Mouse (Mus musculus) adrenal gland, postnatal 10 days (tissue): Measurements from ENCODE around the gene Rbm20. TPM values are rescaled to one million over a fixed set of nuclear protein-coding genes. Genes with fewer than 3 reads are reported as not detected.

Source experiments
- DNase-seq: peaks from one replicate; pipeline ENCODE4 v3.0.0; 2021; ENCODE audit warnings: mixed read lengths
- total RNA-seq, 2 experiments: library from RNA; stranded (reverse); gene quantifications; 2 replicates each; pipeline ENCODE4 v1.2.3; 2021

Gene Rbm20
- total RNA-seq, 2 experiments from 2014 or later, result 1.7 to 7.6 TPM

DNA sequence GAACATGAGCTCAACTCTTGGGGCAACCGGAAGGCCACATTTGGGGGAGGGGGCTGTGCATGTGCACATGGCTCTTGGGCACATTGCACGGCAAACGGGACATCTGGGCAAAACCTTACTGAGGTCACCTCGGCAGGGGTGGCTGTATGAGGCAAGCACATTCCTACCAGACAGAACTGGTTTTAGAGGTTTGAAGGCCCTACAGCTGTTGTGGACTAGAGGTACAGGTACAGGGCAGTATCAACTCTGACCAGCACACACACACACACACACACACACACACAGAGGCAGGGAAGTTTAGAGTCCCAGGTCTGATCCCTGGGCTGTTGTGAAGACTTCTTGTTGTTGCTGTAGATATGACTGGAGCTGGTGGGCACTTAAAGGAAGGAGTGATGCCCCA is 138.6 kb downstream of the Rbm20 start:
- no peak for DNase-seq

DNA sequence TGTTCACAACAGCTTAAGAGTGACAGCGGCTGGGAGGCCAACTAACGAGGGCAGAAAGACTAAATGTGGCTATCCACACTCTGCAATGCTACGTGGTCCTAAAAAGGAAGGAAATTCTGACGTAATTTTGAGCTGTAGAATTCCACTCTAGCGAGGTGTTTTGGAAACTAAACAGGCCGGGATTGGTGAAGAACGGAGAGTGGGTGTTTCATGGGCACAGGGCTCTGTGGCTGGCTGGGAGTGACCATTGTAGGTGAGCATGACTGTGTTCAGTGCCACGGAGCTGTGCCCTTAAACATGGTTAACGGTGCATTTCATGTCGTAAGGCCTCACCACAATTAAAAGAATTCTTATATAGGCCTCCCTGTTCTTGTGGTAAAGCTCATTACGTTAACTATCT is 139.1 kb downstream of the Rbm20 start:
- no peak for DNase-seq

DNA sequence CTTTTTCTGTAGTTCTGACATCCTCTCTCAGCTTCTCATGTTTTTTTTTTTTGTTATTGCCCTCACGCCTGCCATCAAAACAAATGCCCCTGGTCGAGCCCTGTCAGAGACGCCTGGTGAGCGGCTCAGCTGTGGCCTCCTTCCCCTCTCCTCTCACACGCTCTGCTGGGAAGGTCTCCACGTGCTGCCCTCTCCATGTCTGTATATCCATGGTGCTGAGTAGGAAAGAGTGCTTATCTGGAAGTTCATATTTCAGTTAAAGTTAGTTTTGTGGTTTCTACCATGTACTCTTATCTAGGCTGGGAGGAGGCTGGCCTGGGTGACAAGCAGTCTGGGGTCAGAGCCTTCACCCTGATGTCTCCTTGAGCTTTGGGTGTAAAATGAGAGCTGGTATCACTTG is 142.2 kb downstream of the Rbm20 start:
- no peak for DNase-seq

- no peak for DNase-seq
Observed at GRCm38 (mm10) chr19:53821241-53822120, 144.4 kb downstream of the Rbm20 start.

GRCm38 (mm10) chr19:53823847-53824246 is 146.7 kb downstream of the Rbm20 start:
- DNase-seq, result no peak

DNA sequence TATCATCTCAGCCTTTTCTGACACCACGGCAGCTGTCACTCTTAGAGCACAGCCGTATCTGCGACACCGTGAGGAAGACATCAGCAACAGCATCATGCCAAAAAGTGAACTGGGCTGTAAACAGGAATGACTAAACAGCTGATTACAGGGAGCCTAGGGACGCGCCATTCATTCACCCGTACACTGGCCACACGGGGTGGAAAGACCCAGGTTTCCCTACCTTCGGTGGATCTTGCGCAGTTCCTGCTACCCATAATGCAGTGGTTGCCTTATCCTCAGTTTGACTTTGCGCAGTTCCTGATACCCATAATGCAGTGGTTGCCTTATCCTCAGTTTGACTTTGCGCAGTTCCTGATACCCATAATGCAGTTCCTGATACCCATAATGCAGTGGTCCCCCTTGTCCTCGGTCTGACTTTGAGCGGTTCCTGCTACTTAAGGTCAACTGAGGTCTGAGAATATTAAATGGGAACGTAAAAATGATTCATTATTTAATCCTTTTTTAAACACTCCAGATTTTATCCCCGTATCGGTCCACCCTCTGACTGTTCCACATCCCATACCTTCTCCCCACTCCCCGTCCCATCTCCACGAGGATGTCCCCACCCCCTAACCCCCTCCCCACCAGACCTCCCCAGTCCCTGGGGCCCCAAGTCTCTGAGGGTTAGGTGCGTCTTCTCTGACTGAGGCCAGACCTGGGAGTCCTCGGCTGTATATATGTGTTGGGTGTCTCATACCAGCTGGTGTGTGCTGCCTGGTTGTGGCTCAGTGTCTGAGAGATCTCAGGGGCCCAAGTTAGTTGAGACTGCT is 148.0 kb downstream of the Rbm20 start:
- DNase-seq, result no peak

- DNase-seq, result no peak
Observed at GRCm38 (mm10) chr19:53829990-53830389, 152.9 kb downstream of the Rbm20 start.

- DNase-seq, result peak; percentile 53
Observed at GRCm38 (mm10) chr19:53830407-53831163, 153.5 kb downstream of the Rbm20 start.

DNA sequence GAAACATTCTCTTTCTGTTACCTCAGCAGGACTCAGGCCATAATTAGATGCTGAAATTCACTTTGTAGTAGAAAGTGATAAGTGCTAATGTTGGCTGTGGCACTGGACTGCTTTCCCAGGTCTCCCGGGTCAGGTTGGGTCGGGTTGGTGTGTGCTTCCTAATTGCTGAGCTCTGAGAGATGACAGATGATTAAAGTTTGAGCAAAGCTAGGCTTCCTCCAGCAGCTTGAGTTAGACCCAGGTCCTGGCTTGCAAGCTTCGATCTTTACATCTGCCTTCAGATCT is 154.0 kb downstream of the Rbm20 start:
- DNase-seq, result no peak

- DNase-seq, result no peak
Observed at GRCm38 (mm10) chr19:53832512-53832911, 155.4 kb downstream of the Rbm20 start.

DNA sequence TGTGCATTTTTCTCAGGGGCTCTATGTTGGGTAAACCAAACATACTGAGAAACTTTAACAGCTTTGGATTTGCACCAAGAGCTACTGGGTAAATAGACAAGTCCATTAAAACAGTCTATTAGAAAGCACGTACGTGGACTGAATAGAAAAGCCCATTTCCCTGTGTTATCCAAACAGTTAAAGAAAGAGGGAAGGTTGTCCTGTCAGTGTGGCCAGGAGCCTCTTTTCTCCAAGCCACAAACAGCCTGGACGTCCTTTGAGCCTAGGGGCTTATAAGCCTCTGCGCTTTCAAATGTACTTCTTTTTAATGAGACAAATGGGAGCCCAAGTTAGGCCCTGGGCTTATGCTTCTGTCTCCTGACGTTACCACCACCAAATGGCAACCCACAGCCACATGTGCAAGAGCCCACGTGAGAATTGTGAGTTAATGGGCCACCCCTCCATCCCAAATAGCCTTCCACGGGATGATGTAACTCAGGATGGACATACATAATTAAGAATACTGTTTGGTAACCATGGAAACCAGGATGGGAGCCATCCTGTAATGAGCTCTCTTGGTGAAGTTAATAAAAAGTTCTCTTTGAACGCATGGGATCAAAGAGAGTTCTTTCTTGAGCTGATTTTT is 156.8 kb downstream of the Rbm20 start:
- no peak for DNase-seq

DNA sequence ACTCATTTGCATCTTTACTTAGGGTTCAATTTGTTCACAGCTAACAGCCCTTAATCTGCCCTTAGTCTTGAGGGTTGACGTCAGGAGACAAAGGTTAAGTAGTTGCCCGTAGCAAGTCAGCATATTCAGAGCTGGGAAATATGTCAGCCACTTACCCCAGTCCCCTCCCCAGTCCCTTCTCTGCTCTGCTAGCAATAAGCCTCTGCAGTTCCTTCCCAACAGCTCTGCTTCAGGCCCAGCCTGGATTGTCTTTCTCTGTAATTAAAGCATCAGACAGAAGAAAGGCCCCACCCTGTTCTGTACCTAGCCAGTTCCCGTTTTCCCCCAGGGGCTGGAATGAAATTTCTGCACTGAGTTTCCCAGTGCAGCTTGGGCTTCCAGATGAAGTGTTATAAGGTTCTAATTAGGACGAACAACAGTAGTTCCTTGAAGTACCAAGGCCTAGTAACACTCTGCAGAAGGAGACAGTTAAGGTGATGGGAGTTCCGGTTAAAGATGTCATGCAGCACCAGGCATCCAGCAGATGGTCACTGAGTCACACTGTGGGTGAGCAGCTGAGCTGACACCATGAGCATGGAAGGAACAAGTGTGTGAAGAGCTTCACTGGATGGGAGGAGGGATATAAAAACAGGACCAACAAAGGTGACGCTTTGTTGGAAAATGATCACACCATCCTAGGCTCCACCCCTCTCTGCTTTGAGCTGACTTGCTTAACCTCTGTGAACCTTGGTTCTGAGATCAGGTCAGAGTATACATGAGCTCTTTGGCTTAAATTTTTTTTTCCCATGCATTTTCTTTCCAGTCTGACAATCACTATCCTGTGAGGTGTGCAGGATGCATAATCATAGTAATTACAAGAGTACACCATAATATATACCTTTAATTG is 159.7 kb downstream of the Rbm20 start:
- DNase-seq, result no peak

DNA sequence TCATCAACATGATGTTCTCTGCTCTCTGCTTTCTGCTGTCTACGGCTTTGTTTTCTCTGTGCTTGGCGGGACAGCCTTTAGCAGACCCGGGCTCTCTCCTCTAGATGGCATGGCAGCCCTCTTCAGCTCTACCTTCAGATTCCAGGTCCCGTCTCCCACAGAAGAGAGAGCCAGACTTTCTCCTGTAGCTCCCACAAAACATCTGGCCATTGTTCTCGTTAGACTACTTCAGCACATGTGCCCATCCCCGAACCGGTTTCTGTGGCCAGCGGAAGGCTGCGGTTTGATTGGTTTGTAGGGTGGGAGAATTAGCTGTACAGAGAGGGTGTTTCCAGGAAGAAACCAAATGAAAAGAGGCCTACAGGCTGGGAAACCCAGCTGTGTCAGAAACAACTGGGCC is 161.7 kb downstream of the Rbm20 start:
- no peak for DNase-seq

DNA sequence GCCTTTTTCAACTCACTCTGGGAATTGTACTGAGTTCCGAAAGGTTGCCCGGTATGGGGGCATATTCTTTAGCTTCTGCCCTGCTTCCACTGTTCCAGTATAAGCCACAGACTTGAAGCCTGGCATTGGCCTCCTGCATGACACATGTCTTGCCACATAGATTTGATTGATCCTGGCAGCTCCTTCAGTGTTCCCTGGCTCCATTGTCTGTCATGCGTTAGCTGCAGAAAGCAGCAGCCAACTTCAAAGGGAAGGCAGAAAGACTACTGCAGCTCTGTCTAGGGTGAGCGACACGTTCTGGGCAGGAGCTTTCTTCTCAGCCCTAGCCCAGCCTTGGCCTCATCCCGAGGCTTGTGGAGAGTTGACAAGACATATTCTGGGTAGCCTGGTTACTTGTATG is 162.7 kb downstream of the Rbm20 start:
- DNase-seq, result peak; percentile 44

- DNase-seq, result peak; percentile 69
Observed at GRCm38 (mm10) chr19:53841915-53842314, 164.8 kb downstream of the Rbm20 start.

GRCm38 (mm10) chr19:53843972-53844371 is 166.9 kb downstream of the Rbm20 start:
- DNase-seq, result no peak

GRCm38 (mm10) chr19:53848272-53848995 is 171.3 kb downstream of the Rbm20 start:
- DNase-seq, result no peak

DNA sequence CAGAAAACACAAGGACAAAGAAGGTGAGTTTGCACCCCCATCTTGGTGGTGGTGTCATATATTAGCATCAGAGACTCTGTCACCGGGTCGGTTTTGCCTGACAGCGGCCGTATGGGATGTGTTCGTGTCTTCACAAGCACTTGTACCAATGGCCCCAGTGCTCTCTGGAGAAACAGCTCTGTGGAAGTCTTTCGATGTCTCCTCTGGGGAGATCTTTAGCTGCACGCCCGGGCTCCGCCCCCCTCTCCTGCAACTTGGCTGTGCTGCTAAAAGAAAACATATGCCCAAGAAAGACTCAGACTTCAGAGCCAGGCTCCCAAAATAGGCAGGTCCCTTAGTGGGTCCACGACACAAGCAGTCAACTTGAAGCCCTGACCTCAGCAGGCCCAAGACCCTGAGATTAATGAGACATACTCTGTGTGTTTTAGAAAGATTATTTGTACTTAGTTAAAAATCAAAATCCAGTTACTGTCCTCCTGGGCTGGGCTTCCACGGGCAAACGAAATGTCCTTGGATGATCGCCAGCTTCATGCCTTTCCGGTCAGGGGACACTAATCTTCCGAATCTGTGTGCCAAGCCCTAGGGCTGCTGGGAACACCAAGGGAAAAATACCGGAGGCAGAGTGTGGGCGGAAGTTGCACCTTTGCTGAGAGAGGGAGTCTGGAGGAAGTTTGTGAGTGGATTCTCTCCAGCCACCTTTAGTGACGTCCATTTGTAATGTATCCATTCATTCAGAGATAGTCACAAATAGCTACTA is 173.2 kb downstream of the Rbm20 start:
- DNase-seq, result peak; percentile 92

DNA sequence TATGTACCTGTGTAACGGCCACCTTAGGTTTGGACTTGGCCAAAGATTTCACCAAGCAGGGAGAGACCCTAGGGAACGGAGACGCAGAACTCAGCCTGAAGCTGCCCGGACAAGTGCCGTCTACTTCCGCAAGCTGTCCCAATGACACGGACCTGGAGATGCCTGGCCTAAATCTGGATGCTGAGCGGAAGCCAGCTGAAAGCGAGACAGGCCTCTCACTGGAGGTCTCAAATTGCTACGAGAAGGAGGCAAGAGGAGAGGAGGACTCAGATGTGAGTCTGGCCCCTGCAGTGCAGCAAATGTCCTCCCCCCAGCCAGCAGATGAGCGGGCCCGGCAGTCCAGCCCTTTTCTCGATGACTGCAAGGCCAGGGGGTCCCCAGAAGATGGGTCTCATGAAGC is 174.2 kb downstream of the Rbm20 start:
- no peak for DNase-seq
